Mouse (Mus musculus) limb, embryonic 14.5 days (tissue): ENCODE data around the gene Arhgap35. TPM values are rescaled to one million over a fixed set of nuclear protein-coding genes. Genes with fewer than 3 reads are reported as not detected.

Source experiments
- ATAC-seq: fragments of 200-750 bp; cut with Nextera tagmentation; 2 replicates; pipeline ENCODE4 v1.8.0; 2017; ENCODE audit warnings: low read depth, moderate number of reproducible peaks, moderate TSS enrichment; ENCODE audit not compliant: low FRiP score
- DNase-seq: peaks from one replicate; pipeline ENCODE4 v3.0.0-alpha.2; 2015; ENCODE audit warnings: low spot score
- H3K27ac ChIP-seq: fragments of 300-500 bp; sonication (generic); replicated peaks from 2 replicates; pipeline ENCODE4 v1.5.1; 2014; ENCODE audit warnings: low read depth, mild to moderate bottlenecking, low read length, moderate library complexity, mixed read lengths
- H3K27me3 ChIP-seq: fragments of 300-500 bp; sonication (generic); 2 replicates; pipeline ENCODE4 v1.6.1; 2014; ENCODE audit warnings: low read length, mixed read lengths; ENCODE audit not compliant: control insufficient read depth, insufficient read depth
- H3K36me3 ChIP-seq: fragments of 300-500 bp; sonication (generic); 2 replicates; pipeline ENCODE4 v1.6.1; 2014; ENCODE audit warnings: mild to moderate bottlenecking, low read length, moderate library complexity, mixed read lengths; ENCODE audit not compliant: control insufficient read depth, insufficient read depth
- H3K4me1 ChIP-seq: fragments of 300-500 bp; sonication (generic); 2 replicates; pipeline ENCODE4 v1.6.1; 2014; ENCODE audit warnings: antibody characterized with exemption, low read length, mixed read lengths; ENCODE audit not compliant: control insufficient read depth, insufficient read depth
- H3K4me2 ChIP-seq: fragments of 300-500 bp; sonication (generic); replicated peaks from 2 replicates; pipeline ENCODE4 v1.6.1; 2014; ENCODE audit warnings: low read depth, mild to moderate bottlenecking, low read length, moderate library complexity; ENCODE audit not compliant: severe bottlenecking
- H3K4me3 ChIP-seq: fragments of 300-500 bp; sonication (generic); replicated peaks from 2 replicates; pipeline ENCODE4 v1.5.1; 2014; ENCODE audit warnings: low read length
- H3K9ac ChIP-seq: fragments of 300-500 bp; sonication (generic); 2 replicates; pipeline ENCODE4 v1.6.1; 2014; ENCODE audit warnings: mild to moderate bottlenecking, low read depth, low read length, moderate library complexity; ENCODE audit not compliant: severe bottlenecking
- H3K9me3 ChIP-seq: fragments of 300-500 bp; sonication (generic); 2 replicates; pipeline ENCODE4 v1.6.1; 2016; ENCODE audit warnings: low read length; ENCODE audit not compliant: control insufficient read depth
- POLR2A ChIP-seq: fragments of 200-500 bp; IDR thresholded peaks from 2 replicates; pipeline ENCODE4 v1.8.0; 2012; ENCODE audit warnings: inconsistent platforms, mild to moderate bottlenecking, moderate library complexity, borderline replicate concordance; ENCODE audit not compliant: insufficient read depth, insufficient read length; ENCODE audit errors: extremely low read depth
- WGBS: fragments of 180-500 bp; shearing (Covaris S2); extraction: QIAGEN DNeasy Blood & Tissue Kit; methylation state at CpG from one replicate; pipeline ENCODE4 v1.1.7; 2014; 5-methylcytosine and 5-hydroxymethylcytosine counted together
- polyA plus RNA-seq, 2 experiments: library from polyadenylated mRNA; depleted of rRNA in 1 of 2; stranded (reverse) in 1 of 2; unstranded in 1 of 2; fragments of >200 nt; fragmentation: Nextera tagmentation in 1 of 2; extraction: Ambion mirVana in 1 of 2; gene quantifications; 2 replicates each; pipeline versions ENCODE4 v1.2.1 to v1.2.3; 2012 to 2014

Gene Arhgap35
- polyA plus RNA-seq, 2 experiments, result 23.0 to 24.7 TPM

- no peak for TF ChIP-seq POLR2A
- Histone ChIP-seq H3K9me3 (no peaks in the 10 kb centered on the region), H3K27ac (no peak overlapping the region), H3K27me3 (peaks cover 55% of the 10 kb centered on the region), H3K9ac (no peak overlapping the region), H3K4me2 (no peak overlapping the region), H3K4me3 (no peak overlapping the region), H3K4me1 (peaks cover 13% of the 10 kb centered on the region), H3K36me3 (no peaks in the 10 kb centered on the region)
- ATAC-seq (no peak), DNase-seq (no peak)
- 39% methylated on average over 9 of the region's 9 CpGs for WGBS
Observed at GRCm38 (mm10) chr7:16471549-16471948, 143.2 kb downstream of the Arhgap35 start.

GRCm38 (mm10) chr7:16468115-16468514, 146.7 kb downstream of the Arhgap35 start:
- H3K27me3 ChIP-seq, result peaks cover 22% of the 10 kb centered on the region
- no peak overlapping the region for H3K4me2 ChIP-seq
- no peaks in the 10 kb centered on the region for H3K9me3 ChIP-seq
- H3K27ac ChIP-seq, result no peak overlapping the region
- TF ChIP-seq POLR2A, result no peak
- no peak for ATAC-seq
- no peak for DNase-seq
- H3K4me3 ChIP-seq, result no peak overlapping the region
- H3K9ac ChIP-seq, result no peak overlapping the region
- 7% methylated on average over 4 of the region's 5 CpGs for WGBS
- no peaks in the 10 kb centered on the region for H3K36me3 ChIP-seq
- no peaks in the 10 kb centered on the region for H3K4me1 ChIP-seq

DNA sequence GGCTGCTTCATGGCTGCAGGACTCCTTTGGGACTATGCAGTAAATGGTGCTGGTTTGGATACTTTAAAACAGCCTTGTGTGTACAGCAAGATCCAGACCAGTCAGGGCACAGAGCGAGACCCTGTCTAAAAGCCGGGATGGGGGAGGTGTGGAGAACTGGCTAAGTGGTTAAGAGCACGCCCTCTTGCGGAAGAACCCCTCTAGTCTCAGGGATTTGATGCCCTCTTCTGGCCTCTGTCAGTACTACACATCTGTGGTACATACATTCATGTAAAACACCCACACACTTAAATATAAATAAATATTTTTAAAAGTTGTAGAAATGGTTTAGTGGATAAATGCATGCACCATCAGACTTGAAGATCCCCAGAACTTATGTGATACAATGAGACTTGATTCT, 148.2 kb downstream of the Arhgap35 start:
- no peak overlapping the region for H3K27ac ChIP-seq
- no peak overlapping the region for H3K9ac ChIP-seq
- TF ChIP-seq POLR2A, result no peak
- no peak overlapping the region for H3K4me3 ChIP-seq
- H3K27me3 ChIP-seq, result peaks cover 10% of the 10 kb centered on the region
- ATAC-seq (no peak), DNase-seq (no peak)
- WGBS, result 64% methylated on average over 4 of the region's 4 CpGs
- no peaks in the 10 kb centered on the region for H3K9me3 ChIP-seq
- H3K4me2 ChIP-seq, result no peak overlapping the region
- no peaks in the 10 kb centered on the region for H3K4me1 ChIP-seq
- no peaks in the 10 kb centered on the region for H3K36me3 ChIP-seq

- no peak overlapping the region for H3K4me2 ChIP-seq
- TF ChIP-seq POLR2A, result no peak
- no peak overlapping the region for H3K4me3 ChIP-seq
- H3K36me3 ChIP-seq, result no peaks in the 10 kb centered on the region
- H3K27me3 ChIP-seq, result 0 out of 2 replicates have a peak, but pooled peaks cover under 1% of the 10 kb centered on the region
- H3K9me3 ChIP-seq, result no peaks in the 10 kb centered on the region
- no peak for DNase-seq
- no peaks in the 10 kb centered on the region for H3K4me1 ChIP-seq
- H3K27ac ChIP-seq, result no peak overlapping the region
- no peak overlapping the region for H3K9ac ChIP-seq
- WGBS, result 92% methylated on average over 5 of the region's 5 CpGs
- ATAC-seq, result no peak
Observed at GRCm38 (mm10) chr7:16465568-16465967, 149.2 kb downstream of the Arhgap35 start.

GRCm38 (mm10) chr7:16465160-16465559, 149.6 kb downstream of the Arhgap35 start:
- WGBS, result 17% methylated on average over 8 of the region's 8 CpGs
- peak; percentile 47 for DNase-seq
- Histone ChIP-seq H3K4me2 (no peak overlapping the region), H3K4me1 (no peaks in the 10 kb centered on the region), H3K36me3 (no peaks in the 10 kb centered on the region), H3K4me3 (no peak overlapping the region), H3K27me3 (no peaks in the 10 kb centered on the region), H3K27ac (no peak overlapping the region), H3K9me3 (no peaks in the 10 kb centered on the region), H3K9ac (no peak overlapping the region)
- ATAC-seq, result no peak
- no peak for TF ChIP-seq POLR2A

GRCm38 (mm10) chr7:16463214-16463613, 151.6 kb downstream of the Arhgap35 start:
- no peaks in the 10 kb centered on the region for H3K27me3 ChIP-seq
- DNase-seq (peak; percentile 74), ATAC-seq (peak; percentile 62; the same call in 1 of the 2 replicates)
- WGBS, result 3% methylated on average over 14 of the region's 14 CpGs
- H3K9ac ChIP-seq, result no peak overlapping the region
- H3K4me1 ChIP-seq, result no peaks in the 10 kb centered on the region
- TF ChIP-seq POLR2A, result 0 out of 2 replicates have a peak, but pooled peaks have one; percentile 29
- H3K27ac ChIP-seq, result no peak overlapping the region
- H3K36me3 ChIP-seq, result no peaks in the 10 kb centered on the region
- no peak overlapping the region for H3K4me3 ChIP-seq
- H3K4me2 ChIP-seq, result no peak overlapping the region
- H3K9me3 ChIP-seq, result no peaks in the 10 kb centered on the region
